Mouse (Mus musculus) forebrain, embryonic 14.5 days (tissue): ENCODE results near the gene Twist2. TPM values are rescaled to one million over a fixed set of nuclear protein-coding genes. Genes with fewer than 3 reads are reported as not detected.

ENCODE experiments used
- ATAC-seq: fragments of 200-750 bp; cut with Nextera tagmentation; 2 replicates; pipeline ENCODE4 v1.8.0; 2017; ENCODE audit warnings: mild to moderate bottlenecking, moderate library complexity
- DNase-seq: peaks from one replicate; pipeline ENCODE4 v3.0.0-alpha.2; 2015; ENCODE audit warnings: low spot score
- H3K27ac ChIP-seq: fragments of 300-500 bp; sonication (generic); 2 replicates; pipeline ENCODE4 v1.5.1; 2014; ENCODE audit warnings: low read depth, mild to moderate bottlenecking, control low read depth, low read length, moderate library complexity
- H3K27me3 ChIP-seq: fragments of 300-500 bp; sonication (generic); replicated peaks from 2 replicates; pipeline ENCODE4 v1.6.1; 2014; ENCODE audit warnings: low read length, control low read depth, mixed read lengths; ENCODE audit not compliant: control insufficient read depth, insufficient read depth
- H3K36me3 ChIP-seq: fragments of 300-500 bp; sonication (generic); 2 replicates; pipeline ENCODE4 v1.6.1; 2014; ENCODE audit warnings: low read length, control low read depth; ENCODE audit not compliant: control insufficient read depth, insufficient read depth
- H3K4me1 ChIP-seq: fragments of 300-500 bp; sonication (generic); 2 replicates; pipeline ENCODE4 v1.6.1; 2014; ENCODE audit warnings: antibody characterized with exemption, low read length, control low read depth; ENCODE audit not compliant: control insufficient read depth, insufficient read depth
- H3K4me2 ChIP-seq: fragments of 300-500 bp; sonication (generic); 2 replicates; pipeline ENCODE4 v1.6.1; 2014; ENCODE audit warnings: mild to moderate bottlenecking, control low read depth, low read length
- H3K4me3 ChIP-seq: fragments of 300-500 bp; sonication (generic); 2 replicates; pipeline ENCODE4 v1.5.1; 2014; ENCODE audit warnings: low read depth, low read length, control low read depth
- H3K9ac ChIP-seq: fragments of 300-500 bp; sonication (generic); 2 replicates; pipeline ENCODE4 v1.6.1; 2014; ENCODE audit warnings: mild to moderate bottlenecking, low read length, control low read depth, moderate library complexity
- H3K9me3 ChIP-seq: fragments of 300-500 bp; sonication (generic); replicated peaks from 2 replicates; pipeline ENCODE4 v1.6.1; 2016; ENCODE audit warnings: low read length, control low read depth, mixed read lengths; ENCODE audit not compliant: control insufficient read depth
- WGBS: fragments of 180-500 bp; shearing (Covaris S2); extraction: QIAGEN DNeasy Blood & Tissue Kit; methylation state at CpG from one replicate; pipeline ENCODE4 v1.1.7; 2014; 5-methylcytosine and 5-hydroxymethylcytosine counted together
- polyA plus RNA-seq: library from polyadenylated mRNA; unstranded; fragments of >200 nt; fragmentation: Nextera tagmentation; extraction: Ambion mirVana; gene quantifications from 2 replicates; pipeline ENCODE4 v1.2.1, GENCODE M21; 2014

Gene Twist2
- polyA plus RNA-seq, 1 experiment from 2014 or later: 0.81 TPM

- DNase-seq: no peak
- 83% methylated on average over 9 of the region's 9 CpGs for WGBS
- Histone ChIP-seq H3K4me1 (no peaks in the 10 kb centered on the region), H3K4me3 (no peak overlapping the region), H3K27ac (no peak overlapping the region), H3K27me3 (no peaks in the 10 kb centered on the region), H3K9me3 (no peaks in the 10 kb centered on the region), H3K4me2 (no peak overlapping the region), H3K9ac (no peak overlapping the region), H3K36me3 (no peaks in the 10 kb centered on the region)
- no peak for ATAC-seq
Measured at GRCm38 (mm10) chr1:91856771-91857664, 55.8 kb downstream of the Twist2 start.

- 77% methylated on average over 11 of the region's 11 CpGs for WGBS
- DNase-seq: no peak
Measured at GRCm38 (mm10) chr1:91858101-91858790, 57.0 kb downstream of the Twist2 start.

GRCm38 (mm10) chr1:91858901-91859300, 57.6 kb downstream of the Twist2 start:
- Histone ChIP-seq H3K27ac (no peak overlapping the region), H3K9me3 (no peaks in the 10 kb centered on the region), H3K36me3 (no peaks in the 10 kb centered on the region), H3K9ac (no peak overlapping the region), H3K4me2 (no peak overlapping the region), H3K4me1 (no peaks in the 10 kb centered on the region), H3K4me3 (no peak overlapping the region), H3K27me3 (no peaks in the 10 kb centered on the region)
- 96% methylated on average over 1 of the region's 1 CpGs for WGBS
- DNase-seq (no peak), ATAC-seq (no peak)

More at GRCm38 (mm10) chr1:91858101-91858790, 57.0 kb downstream of the Twist2 start:
- H3K9me3 ChIP-seq: no peaks in the 10 kb centered on the region
- H3K36me3 ChIP-seq: no peaks in the 10 kb centered on the region
- no peaks in the 10 kb centered on the region for H3K27me3 ChIP-seq
- no peak for ATAC-seq
- no peak overlapping the region for H3K9ac ChIP-seq
- no peak overlapping the region for H3K4me2 ChIP-seq
- no peak overlapping the region for H3K27ac ChIP-seq
- no peak overlapping the region for H3K4me3 ChIP-seq
- no peaks in the 10 kb centered on the region for H3K4me1 ChIP-seq

GRCm38 (mm10) chr1:91861511-91861910, 60.2 kb downstream of the Twist2 start:
- Histone ChIP-seq H3K27me3 (no peaks in the 10 kb centered on the region), H3K4me1 (no peaks in the 10 kb centered on the region), H3K36me3 (no peaks in the 10 kb centered on the region), H3K4me2 (no peak overlapping the region), H3K27ac (no peak overlapping the region), H3K9me3 (no peaks in the 10 kb centered on the region), H3K4me3 (no peak overlapping the region), H3K9ac (no peak overlapping the region)
- DNase-seq (no peak), ATAC-seq (no peak)
- WGBS: 88% methylated on average over 7 of the region's 7 CpGs

- no peak for ATAC-seq
- no peaks in the 10 kb centered on the region for H3K4me1 ChIP-seq
Measured at GRCm38 (mm10) chr1:91866001-91866400, 64.7 kb downstream of the Twist2 start.

GRCm38 (mm10) chr1:91871101-91871500, 69.8 kb downstream of the Twist2 start:
- no peak for DNase-seq
- WGBS: 58% methylated on average over 6 of the region's 6 CpGs
- H3K27ac ChIP-seq: no peak overlapping the region

More at GRCm38 (mm10) chr1:91866001-91866400, 64.7 kb downstream of the Twist2 start:
- DNase-seq: no peak
- Histone ChIP-seq H3K27me3 (no peaks in the 10 kb centered on the region), H3K9me3 (no peaks in the 10 kb centered on the region), H3K36me3 (no peaks in the 10 kb centered on the region), H3K4me3 (no peak overlapping the region), H3K27ac (no peak overlapping the region), H3K4me2 (no peak overlapping the region), H3K9ac (no peak overlapping the region)
- 90% methylated on average over 2 of the region's 2 CpGs for WGBS

GRCm38 (mm10) chr1:91872388-91873059, 71.3 kb downstream of the Twist2 start:
- no peak for DNase-seq
- no peaks in the 10 kb centered on the region for H3K36me3 ChIP-seq
- no peak for ATAC-seq

More at GRCm38 (mm10) chr1:91871101-91871500, 69.8 kb downstream of the Twist2 start:
- Histone ChIP-seq H3K4me2 (no peak overlapping the region), H3K27me3 (no peaks in the 10 kb centered on the region), H3K4me1 (no peaks in the 10 kb centered on the region), H3K9me3 (no peaks in the 10 kb centered on the region), H3K9ac (no peak overlapping the region), H3K4me3 (no peak overlapping the region), H3K36me3 (no peaks in the 10 kb centered on the region)
- no peak for ATAC-seq

GRCm38 (mm10) chr1:91873572-91874285, 72.5 kb downstream of the Twist2 start:
- 77% methylated on average over 10 of the region's 10 CpGs for WGBS
- Histone ChIP-seq H3K36me3 (no peaks in the 10 kb centered on the region), H3K27ac (no peak overlapping the region), H3K4me3 (no peak overlapping the region), H3K27me3 (no peaks in the 10 kb centered on the region), H3K9ac (no peak overlapping the region), H3K4me1 (no peaks in the 10 kb centered on the region), H3K4me2 (no peak overlapping the region), H3K9me3 (no peaks in the 10 kb centered on the region)
- DNase-seq (no peak), ATAC-seq (no peak)

More at GRCm38 (mm10) chr1:91872388-91873059, 71.3 kb downstream of the Twist2 start:
- Histone ChIP-seq H3K4me2 (no peak overlapping the region), H3K9ac (no peak overlapping the region), H3K9me3 (no peaks in the 10 kb centered on the region), H3K27ac (no peak overlapping the region), H3K27me3 (no peaks in the 10 kb centered on the region), H3K4me3 (no peak overlapping the region), H3K4me1 (no peaks in the 10 kb centered on the region)
- 64% methylated on average over 8 of the region's 8 CpGs for WGBS
